Mouse (Mus musculus) myocyte (in vitro differentiated cells): ENCODE measurements around the gene Cdc27.

Source experiments
- E2F4 ChIP-seq: IDR thresholded peaks from one replicate; pipeline ENCODE4 v1.6.1; 2011; ENCODE audit warnings: mild to moderate bottlenecking, control low read depth, moderate library complexity; ENCODE audit not compliant: insufficient read depth
- MYOG ChIP-seq, 3 experiments: IDR thresholded peaks; one replicate each; pipeline ENCODE4 v1.6.1; 2011; ENCODE audit warnings: control low read depth in 2 of 3, low read depth in 2 of 3, mild to moderate bottlenecking in 2 of 3; ENCODE audit not compliant: insufficient read length in 2 of 3, control insufficient read depth in 1 of 3, insufficient read depth in 1 of 3
- POLR2A ChIP-seq: IDR thresholded peaks from one replicate; pipeline ENCODE4 v1.6.1; 2011; ENCODE audit warnings: low read depth, mild to moderate bottlenecking, control low read depth, moderate library complexity; ENCODE audit not compliant: insufficient read length

- TF ChIP-seq POLR2A (no peak), E2F4 (no peak), MYOG (IDR thresholded peaks at IDR 0.05; ENCODE audit: control insufficient read depth in 1 of 3, insufficient read depth in 1 of 3, insufficient read length in 2 of 3, low read depth in 2 of 3) (no peak)
Measured at GRCm38 (mm10) chr11:104488292-104488691, 62.1 kb downstream of the Cdc27 start.
